Mouse (Mus musculus) ovary, postnatal 36 days (tissue): ENCODE measurements around the gene Usp19.

Source experiments
- DNase-seq: peaks from one replicate; pipeline ENCODE4 v3.0.0; 2022; ENCODE audit warnings: low spot score, mixed read lengths

Usp19 gene

GRCm38 (mm10) chr9:108490559-108491285, at the start of gene Usp19:
TSS of gene Usp19 (plus strand) at chr9:108490602.
- DNase-seq: peak; percentile 94

- DNase-seq: no peak
Measured at GRCm38 (mm10) chr9:108441236-108441919, 49.0 kb upstream of the Usp19 start.

GRCm38 (mm10) chr9:108445125-108445524, 45.3 kb upstream of the Usp19 start:
- DNase-seq: no peak

GRCm38 (mm10) chr9:108449860-108450259, 40.5 kb upstream of the Usp19 start:
- DNase-seq: no peak

- DNase-seq: no peak
Measured at GRCm38 (mm10) chr9:108450292-108451169, 39.9 kb upstream of the Usp19 start.

- DNase-seq: no peak
Measured at GRCm38 (mm10) chr9:108451170-108451493, 39.3 kb upstream of the Usp19 start.

- no peak for DNase-seq
Measured at GRCm38 (mm10) chr9:108451519-108452160, 38.8 kb upstream of the Usp19 start.

GRCm38 (mm10) chr9:108452291-108452906, 38.0 kb upstream of the Usp19 start:
- peak; percentile 86 for DNase-seq

- no peak for DNase-seq
Measured at GRCm38 (mm10) chr9:108452911-108453310, 37.5 kb upstream of the Usp19 start.

- DNase-seq: no peak
Measured at GRCm38 (mm10) chr9:108453458-108453857, 36.9 kb upstream of the Usp19 start.

- DNase-seq: no peak
Measured at GRCm38 (mm10) chr9:108454429-108454828, 36.0 kb upstream of the Usp19 start.

GRCm38 (mm10) chr9:108455747-108456571, 34.4 kb upstream of the Usp19 start:
- DNase-seq: no peak

- DNase-seq: no peak
Measured at GRCm38 (mm10) chr9:108456953-108457352, 33.4 kb upstream of the Usp19 start.

GRCm38 (mm10) chr9:108459939-108460318, 30.5 kb upstream of the Usp19 start:
- no peak for DNase-seq

- peak; percentile 84 for DNase-seq
Measured at GRCm38 (mm10) chr9:108460319-108461178, 29.9 kb upstream of the Usp19 start, which contains the start of gene Ccdc71. TSS of gene Ccdc71 (plus strand) at chr9:108460527.

- no peak for DNase-seq
Measured at GRCm38 (mm10) chr9:108461181-108461631, 29.2 kb upstream of the Usp19 start, which contains the start of gene Klhdc8b. TSS of gene Klhdc8b (minus strand) at chr9:108461581.

- DNase-seq: no peak
Measured at GRCm38 (mm10) chr9:108461675-108462074, 28.7 kb upstream of the Usp19 start.

- no peak for DNase-seq
Measured at GRCm38 (mm10) chr9:108462192-108462591, 28.2 kb upstream of the Usp19 start.

GRCm38 (mm10) chr9:108463713-108464112, 26.7 kb upstream of the Usp19 start:
- DNase-seq: no peak

GRCm38 (mm10) chr9:108466219-108466618, 24.2 kb upstream of the Usp19 start:
- DNase-seq: no peak
